Mouse (Mus musculus) neural tube, embryonic 13.5 days (tissue): ENCODE measurements around the gene Csf3. TPM values are rescaled to one million over a fixed set of nuclear protein-coding genes. Genes with fewer than 3 reads are reported as not detected.

ENCODE experiments used
- polyA plus RNA-seq: library from polyadenylated mRNA; unstranded; fragments of >200 nt; fragmentation: Nextera tagmentation; extraction: Ambion mirVana; gene quantifications from 2 replicates; pipeline ENCODE4 v1.2.1, GENCODE M21; 2015

The Csf3 gene
- polyA plus RNA-seq, 1 experiment from 2014 or later, result not detected

Other genes with a start within 250 kb of the Csf3 start
- 0.31 TPM in 1 of 2 replicates, not detected in the other for gene Ikzf3, start 155.2 kb upstream of the Csf3 start, polyA plus RNA-seq
- 0.23 TPM in 1 of 2 replicates, not detected in the other for gene Zpbp2, start 150.2 kb upstream of the Csf3 start, polyA plus RNA-seq
- gene Ormdl3, start 113.9 kb upstream of the Csf3 start, polyA plus RNA-seq, result 78.0 and 81.0 TPM in 2 replicates
- not detected in 2 replicates for gene Lrrc3c, start 103.0 kb upstream of the Csf3 start, polyA plus RNA-seq
- gene Gm12355, start 75.6 kb upstream of the Csf3 start, polyA plus RNA-seq, result 0.89 and 1.1 TPM in 2 replicates
- not detected in 2 replicates for gene Gsdma3, start 74.9 kb upstream of the Csf3 start, polyA plus RNA-seq
- 0.24 TPM in 1 of 2 replicates, not detected in the other for gene Gsdma2, start 54.5 kb upstream of the Csf3 start, polyA plus RNA-seq
- gene Gsdma, start 36.9 kb upstream of the Csf3 start, polyA plus RNA-seq, result not detected in 2 replicates
- 177 and 181 TPM in 2 replicates for gene Psmd3, start 18.7 kb upstream of the Csf3 start, polyA plus RNA-seq
- 62.3 and 69.1 TPM in 2 replicates for gene Med24, start 28.2 kb downstream of the Csf3 start, polyA plus RNA-seq
- gene Thra, start 39.4 kb downstream of the Csf3 start, polyA plus RNA-seq, result 89.5 and 94.4 TPM in 2 replicates
- gene Nr1d1, start 74.1 kb downstream of the Csf3 start, polyA plus RNA-seq, result 3.4 and 3.6 TPM in 2 replicates
- gene Msl1, start 94.3 kb downstream of the Csf3 start, polyA plus RNA-seq, result 31.5 and 33.2 TPM in 2 replicates
- 55.1 and 57.7 TPM in 2 replicates for gene Casc3, start 103.6 kb downstream of the Csf3 start, polyA plus RNA-seq
- gene Rapgefl1, start 135.5 kb downstream of the Csf3 start, polyA plus RNA-seq, result 5.6 and 6.7 TPM in 2 replicates
- gene Wipf2, start 162.4 kb downstream of the Csf3 start, polyA plus RNA-seq, result 4.3 and 4.6 TPM in 2 replicates
- 4.2 and 4.7 TPM in 2 replicates for gene Cdc6, start 206.5 kb downstream of the Csf3 start, polyA plus RNA-seq
- 24.0 and 26.7 TPM in 2 replicates for gene Rara, start 226.6 kb downstream of the Csf3 start, polyA plus RNA-seq